Mouse (Mus musculus) left cerebral cortex, adult 18-20 months (tissue): ENCODE measurements around the gene Itm2b. TPM values are rescaled to one million over a fixed set of nuclear protein-coding genes. Genes with fewer than 3 reads are reported as not detected.

Experiments used
- DNase-seq, 2 experiments: peaks; one replicate each; pipeline ENCODE4 v3.0.0; 2021 to 2022; ENCODE audit warnings: low spot score in 2 of 2, mixed read lengths in 1 of 2
- long read RNA-seq, 2 experiments: library from polyadenylated mRNA; stranded (forward); transcript quantifications; one replicate each; pipeline ENCODE4 v2.0.0; 2021
- total RNA-seq, 2 experiments: library from RNA; stranded (reverse); gene quantifications; 2 replicates each; pipeline ENCODE4 v1.2.3; 2021

Itm2b gene
- 100 to 1,000 TPM; 780 to 834 TPM for total RNA-seq
- long read RNA-seq, experiment 1, transcript Itm2b-201 (6 exons, 1,796 nt) = major isoform, 1,273 of 1,312 reads
- long read RNA-seq, experiment 1, transcript Itm2b-202 (5 exons, 935 nt) = minor isoform, 12 of 1,312 reads
- long read RNA-seq, experiment 1, partial matches to known transcripts = 14 of 1,312 reads
- long read RNA-seq, experiment 1, other reads (novel, unspliced or antisense) = 13 of 1,312 reads
- long read RNA-seq, experiment 2, transcript Itm2b-201 (6 exons, 1,796 nt) = major isoform, 1,012 of 1,044 reads
- long read RNA-seq, experiment 2, transcript Itm2b-202 (5 exons, 935 nt) = minor isoform, 11 of 1,044 reads
- long read RNA-seq, experiment 2, partial matches to known transcripts = 15 of 1,044 reads
- long read RNA-seq, experiment 2, other reads (novel, unspliced or antisense) = 6 of 1,044 reads

DNA sequence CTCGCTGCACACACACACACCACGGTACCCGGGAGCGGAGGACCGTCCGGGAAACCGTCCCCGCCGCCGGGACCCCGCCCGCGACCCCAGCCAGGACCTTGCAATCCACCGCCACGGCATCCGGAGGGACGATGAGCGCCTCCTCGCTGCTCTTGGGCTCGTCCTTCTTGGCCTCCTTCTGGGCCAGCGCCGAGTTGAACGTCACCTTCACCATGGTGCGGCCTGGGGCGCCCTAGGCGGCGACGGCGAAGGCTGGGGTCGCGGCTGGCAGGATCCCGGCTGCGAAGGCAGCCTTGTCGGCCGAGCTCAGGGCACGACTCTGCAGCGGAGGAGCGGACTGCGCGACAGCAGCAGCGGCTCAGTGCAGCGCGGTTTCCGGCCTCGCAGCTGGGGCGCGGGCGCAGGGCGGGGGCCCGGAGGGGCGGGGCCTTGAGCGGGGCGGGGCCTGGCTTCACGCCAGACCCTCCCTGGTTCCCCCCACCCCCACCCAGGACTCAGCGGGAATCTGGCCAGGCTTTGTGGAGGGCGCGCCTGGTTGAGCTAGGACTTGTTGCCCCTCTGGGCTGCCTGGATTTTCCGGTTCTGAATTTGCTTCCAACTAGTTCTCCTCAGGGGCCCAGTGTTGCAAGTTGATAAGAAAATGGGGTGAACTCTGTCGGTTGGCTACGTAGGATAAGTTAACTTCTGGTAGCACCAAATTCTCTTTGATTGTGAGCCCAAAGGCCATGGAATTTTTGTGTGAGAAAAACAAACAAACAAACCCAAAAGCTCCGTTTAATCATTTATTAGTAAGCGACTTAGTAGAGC, at the start of gene Itm2b:
Itm2b (minus strand) TSS at position 377 of the 807 bp plus-strand sequence.
- peak; percentile 77 to 80 for DNase-seq

DNA sequence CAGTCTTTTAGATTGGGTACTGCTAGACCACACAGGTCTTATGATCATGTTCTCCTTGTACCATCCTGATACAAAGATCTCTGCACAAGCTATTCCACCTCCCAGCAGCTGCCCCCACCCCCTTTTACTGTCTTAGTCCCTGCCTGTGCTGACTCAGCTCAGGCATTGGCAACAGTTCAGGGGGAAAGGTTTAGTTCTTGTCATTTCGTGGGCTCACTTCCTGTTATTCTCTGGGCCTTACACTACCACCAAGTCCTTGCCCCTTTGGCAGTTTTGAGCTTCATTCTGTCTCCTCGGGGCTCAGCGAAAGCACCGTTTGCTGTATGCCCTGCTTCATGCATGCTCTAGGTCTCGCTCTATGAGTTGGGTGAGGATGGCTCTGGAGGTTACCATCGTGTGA, 48.4 kb upstream of the Itm2b start:
- DNase-seq = no peak

DNA sequence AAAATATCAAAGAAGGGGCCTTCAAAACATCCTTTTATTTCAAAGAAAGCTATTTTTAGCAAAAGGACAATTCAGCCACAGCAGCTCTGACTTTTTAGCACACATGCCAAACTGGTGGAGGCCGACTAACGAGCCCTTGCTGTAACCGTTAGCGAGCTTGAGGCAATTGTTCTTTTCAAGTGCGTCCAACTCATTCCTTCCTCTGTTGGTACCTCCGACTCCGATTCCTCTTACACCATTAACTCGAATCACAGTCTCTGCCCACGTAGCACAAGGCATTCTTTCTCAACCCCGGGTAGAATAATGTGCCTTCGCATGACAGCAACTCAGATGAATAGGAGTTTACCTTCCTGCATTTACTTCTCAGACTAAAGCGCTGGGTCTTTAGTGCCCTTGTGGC, 45.5 kb upstream of the Itm2b start:
- no peak for DNase-seq

DNA sequence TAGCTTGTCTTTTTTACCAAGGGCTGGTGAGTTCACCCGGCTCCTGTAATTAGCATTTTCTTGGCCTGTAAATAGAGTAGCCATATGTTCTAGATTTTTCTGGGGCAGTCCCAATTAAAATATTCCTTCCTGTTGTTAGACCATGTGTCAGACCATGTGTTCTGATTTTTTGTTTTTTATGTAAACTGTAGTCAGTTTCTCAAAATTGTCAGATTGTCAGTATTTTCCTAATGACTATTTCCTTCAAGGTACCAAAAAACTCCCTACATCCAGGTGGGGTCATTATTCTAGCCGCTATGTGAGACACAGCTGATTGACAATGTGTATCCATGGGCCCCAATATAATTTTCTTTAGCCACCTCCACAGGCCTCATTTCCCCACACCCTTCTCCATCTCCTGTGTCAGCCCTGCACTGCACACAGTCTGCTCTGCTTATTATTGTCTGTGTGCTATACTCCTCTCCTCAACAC, 40.5 kb upstream of the Itm2b start:
- no peak for DNase-seq

DNA sequence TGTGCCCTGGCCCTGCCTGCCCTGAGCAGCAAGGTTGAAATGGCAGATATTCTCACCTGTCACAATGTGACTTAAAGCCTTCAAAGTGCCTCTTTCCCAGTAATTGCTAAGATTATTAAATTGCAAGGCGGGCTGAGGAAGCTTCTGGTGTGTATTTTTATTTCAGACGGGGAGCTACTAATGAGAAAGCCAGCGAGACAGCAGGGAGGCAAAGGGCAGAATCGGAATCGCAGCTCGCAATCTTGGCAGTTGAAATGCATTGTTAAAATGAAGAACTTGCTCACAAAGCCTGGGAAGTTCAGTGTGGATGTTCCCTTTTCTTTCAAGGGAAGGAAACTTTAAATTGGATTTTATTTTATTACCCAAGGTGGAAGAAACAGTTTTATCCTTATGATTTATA, 39.9 kb upstream of the Itm2b start:
- DNase-seq = no peak

DNA sequence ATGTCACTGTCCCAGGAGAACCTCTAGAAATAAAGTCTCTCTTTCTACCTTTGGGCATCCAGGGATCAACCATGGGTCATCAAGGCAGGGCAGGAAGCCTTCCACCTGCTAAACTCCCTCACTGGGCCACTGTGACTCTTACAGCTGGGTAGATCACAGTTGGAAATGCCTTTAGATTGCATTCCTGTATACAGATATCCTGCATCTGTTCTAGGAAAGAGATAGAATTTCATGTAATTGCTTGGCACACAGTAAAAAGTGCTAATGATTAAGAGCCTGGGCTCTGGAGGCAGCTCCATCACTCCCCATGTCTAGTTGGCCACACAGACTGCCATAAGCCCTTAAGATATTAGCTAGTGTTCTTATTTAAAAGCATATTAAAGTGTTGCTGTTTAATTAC, 38.5 kb upstream of the Itm2b start:
- no peak for DNase-seq

DNA sequence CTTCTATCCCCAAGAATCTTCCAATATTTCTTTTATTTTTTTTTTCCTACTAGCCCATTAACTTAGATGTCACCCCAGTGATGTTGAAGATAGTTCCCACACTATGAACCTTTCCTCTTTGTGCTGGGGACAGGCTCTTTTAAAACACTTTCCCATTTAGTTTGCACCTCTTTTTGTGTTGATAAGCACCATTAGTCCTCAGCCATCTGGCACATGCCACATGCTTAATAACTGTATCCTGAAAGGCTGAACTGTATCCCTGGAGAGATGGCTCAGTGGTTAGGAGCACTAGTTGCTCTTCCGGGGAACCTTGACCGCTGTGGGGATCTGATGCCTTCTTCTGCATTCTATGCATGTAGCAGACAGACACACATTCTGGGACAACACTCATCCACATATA, 37.5 kb upstream of the Itm2b start:
- no peak for DNase-seq

DNA sequence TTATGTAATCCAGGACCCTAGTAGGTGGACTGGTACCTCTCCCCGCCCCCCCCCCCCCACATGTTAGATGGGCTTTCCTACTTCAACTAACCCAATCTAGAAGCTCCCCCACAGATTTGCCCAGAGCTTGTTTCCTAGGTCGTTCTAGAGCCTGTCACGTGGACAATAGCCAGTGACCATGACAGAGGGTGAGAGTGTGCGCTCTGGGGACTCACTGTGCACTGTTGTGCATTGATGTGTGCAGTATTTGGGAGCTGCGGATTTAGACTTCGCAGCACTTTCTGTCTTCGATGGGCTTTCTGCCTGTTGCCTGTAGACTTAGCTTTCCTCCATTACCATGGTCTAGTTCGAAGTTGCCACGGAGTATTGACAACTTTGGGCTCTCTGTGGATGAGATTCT, 36.5 kb upstream of the Itm2b start:
- no peak for DNase-seq

DNA sequence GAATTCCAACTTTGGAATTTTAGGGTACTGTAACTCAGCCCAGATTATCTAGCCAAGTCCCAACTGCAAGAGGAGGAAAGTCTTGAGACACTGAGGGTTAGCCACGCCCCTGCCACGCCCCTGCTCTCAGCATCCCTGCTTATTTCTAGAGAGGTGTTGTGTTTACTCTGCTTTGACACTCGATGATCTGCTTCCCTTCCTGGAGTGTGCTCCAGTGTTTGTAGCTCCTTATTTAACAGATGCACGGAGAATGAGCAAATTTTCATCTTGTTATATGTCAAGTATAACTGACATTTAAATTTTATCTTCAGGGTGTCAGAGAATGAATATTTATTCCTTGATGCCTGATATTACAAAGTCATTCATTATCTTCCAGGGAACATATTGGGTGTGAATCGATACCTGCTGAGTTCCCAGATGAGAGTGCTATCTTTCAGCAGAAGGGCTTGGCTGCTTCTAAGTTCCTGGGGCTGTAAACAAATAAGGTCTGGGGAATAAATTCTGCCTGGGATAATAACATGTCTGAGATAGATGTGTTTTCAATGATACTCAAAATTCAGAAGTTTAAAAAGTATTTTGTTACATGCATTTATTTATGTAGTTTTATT, 35.2 kb upstream of the Itm2b start:
- DNase-seq = no peak

DNA sequence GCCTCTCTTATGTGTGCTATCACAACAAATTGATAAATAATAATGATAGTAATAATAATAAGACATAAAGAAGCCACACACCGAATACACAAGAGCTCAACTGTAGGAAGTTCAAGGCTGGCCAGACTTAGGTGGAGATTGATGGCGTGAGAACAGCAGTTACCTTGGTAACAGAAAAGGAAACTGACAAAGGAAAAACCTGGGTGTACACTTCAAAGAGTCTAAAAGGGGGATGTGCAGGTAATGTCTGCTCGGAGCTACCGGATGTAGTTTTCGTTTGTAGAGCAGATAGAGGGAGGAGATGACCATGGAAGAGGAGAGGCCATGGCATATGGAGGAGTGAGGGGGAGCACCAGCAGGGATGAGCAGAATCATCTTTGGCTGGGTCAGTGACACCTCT, 31.4 kb upstream of the Itm2b start:
- DNase-seq = no peak

DNA sequence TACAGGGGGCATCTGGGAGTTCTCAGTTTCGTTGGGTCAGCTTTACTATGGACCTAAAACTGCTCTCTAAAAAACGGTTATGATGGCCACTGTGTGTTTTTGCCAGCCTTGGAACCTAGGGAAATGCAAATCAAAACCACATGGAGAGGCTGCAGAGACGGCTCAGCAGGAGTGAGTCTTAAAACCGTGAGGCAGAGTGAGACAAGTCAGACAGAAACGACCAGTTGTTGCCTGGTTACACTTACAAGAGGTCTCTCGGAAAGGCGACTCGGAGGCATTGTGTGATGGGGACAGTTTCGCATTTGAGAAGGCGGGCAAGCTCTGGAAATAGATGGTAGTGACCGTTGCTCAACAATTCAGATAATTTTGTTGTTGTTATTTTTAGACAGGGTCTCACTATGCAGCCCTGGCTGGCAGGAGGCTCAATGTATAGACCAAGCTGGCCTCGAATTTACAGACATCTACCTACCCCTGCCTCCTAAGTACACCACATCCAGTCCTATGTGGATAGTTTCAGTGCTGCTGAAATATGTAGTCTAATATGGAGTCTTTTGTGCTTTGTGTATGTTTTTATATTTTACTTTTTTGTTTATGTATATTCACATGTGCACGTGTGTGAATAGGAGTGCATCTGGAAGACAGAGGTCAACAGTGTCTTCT, 30.4 kb upstream of the Itm2b start:
- no peak for DNase-seq

DNA sequence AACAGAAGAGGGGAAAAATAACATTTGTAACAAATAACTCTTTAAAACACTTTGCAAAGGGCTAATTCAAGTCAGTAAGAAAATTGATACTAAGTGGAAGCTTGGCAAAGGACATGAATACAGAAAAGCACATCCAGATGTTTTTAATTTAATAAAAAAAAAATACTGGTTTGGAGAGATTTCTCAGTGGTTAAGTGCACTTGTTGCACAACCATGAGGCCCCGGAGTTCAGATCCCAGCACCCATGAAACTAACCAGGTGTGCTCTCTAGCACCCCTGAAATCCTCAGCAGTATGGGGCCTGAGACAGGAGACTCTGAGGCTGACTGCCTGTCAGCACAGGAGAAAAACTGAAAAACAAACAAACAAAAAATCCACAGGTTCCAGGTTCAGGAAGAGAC, 26.6 kb upstream of the Itm2b start:
- no peak for DNase-seq

DNA sequence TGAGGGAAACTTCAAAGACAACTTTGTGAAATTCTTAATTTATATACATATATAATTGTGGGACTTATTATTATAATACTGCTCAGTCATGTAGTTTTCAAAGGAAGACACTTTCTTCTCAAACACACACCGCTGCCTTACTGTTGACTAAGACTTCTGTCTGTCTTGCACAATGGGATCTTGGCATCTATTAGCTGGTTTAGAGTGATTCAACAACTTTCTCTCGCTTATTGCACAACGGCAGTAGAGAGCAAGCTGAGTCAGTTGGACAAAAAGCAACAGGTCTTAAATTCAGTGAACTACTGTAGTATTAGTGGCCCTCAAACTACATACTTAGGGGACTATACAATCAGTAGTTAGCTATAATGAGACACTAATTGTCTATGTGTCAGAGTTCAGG, 25.0 kb upstream of the Itm2b start:
- no peak for DNase-seq

DNA sequence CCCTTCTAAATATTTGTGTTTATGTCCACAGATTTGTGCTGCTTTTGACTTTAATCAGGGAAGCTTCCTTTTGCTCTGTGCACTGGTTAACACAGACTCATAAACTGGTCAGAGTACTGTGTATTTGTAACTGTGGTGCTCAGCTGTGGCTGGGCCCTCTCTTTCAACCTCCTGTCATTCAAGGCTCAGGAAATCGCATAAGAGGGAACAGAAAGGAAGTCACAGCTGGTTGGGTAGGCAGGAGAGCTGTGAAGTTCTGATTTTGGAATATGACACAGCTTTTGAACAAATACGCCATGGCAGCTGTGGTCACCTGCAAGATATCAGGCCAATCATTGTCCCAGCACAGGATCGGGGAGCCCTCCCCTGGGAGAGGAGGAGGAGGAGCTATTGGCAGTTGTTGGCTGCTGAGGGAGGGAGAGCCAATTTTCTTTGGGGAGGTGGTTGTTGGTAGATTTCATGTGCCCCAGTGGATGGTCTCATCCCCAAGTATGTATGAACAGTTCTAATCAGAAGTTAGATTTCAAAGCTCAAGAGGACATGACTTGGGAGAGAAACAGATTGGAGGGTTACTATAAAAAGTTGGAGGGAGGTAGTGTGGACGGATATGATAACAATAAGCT, 23.2 kb upstream of the Itm2b start:
- DNase-seq = no peak

DNA sequence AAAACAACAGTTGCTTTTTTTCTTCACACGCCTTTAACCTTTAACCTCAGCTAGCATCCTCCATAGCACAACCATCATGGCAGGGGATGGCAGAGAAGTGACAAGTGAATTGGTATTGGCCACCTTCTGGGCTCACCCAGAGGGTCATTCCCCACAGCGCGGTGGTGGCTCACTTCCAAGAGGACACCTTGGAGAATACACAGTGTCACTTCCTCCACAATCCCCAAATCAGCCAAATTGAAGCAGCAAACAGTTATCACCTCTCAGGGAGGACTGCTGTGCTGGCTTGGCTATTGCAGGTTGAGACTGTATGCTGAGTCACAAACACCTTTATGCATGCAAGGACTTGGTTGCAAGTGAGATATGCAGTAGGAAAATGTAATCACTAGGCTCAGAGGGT, 18.9 kb upstream of the Itm2b start:
- DNase-seq = no peak

DNA sequence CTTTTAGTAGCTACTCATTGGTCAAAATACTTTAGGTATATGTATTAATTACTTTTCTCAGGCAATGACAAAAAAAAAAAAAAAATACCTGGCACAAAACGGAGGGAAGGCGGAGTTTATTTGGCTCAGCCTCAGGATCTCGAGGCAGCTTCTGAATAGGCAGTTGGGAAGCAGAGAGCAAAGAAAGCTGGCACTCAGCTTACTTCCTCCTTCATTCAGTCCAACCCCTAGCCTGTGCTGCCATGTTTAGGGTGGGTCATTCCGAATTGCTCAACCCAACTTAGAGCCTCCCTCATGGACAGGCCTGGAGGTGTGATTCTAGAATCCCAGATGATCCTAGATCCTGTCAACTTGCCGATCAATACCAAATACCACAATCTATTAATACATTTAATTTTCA, 18.3 kb upstream of the Itm2b start:
- DNase-seq = no peak

DNA sequence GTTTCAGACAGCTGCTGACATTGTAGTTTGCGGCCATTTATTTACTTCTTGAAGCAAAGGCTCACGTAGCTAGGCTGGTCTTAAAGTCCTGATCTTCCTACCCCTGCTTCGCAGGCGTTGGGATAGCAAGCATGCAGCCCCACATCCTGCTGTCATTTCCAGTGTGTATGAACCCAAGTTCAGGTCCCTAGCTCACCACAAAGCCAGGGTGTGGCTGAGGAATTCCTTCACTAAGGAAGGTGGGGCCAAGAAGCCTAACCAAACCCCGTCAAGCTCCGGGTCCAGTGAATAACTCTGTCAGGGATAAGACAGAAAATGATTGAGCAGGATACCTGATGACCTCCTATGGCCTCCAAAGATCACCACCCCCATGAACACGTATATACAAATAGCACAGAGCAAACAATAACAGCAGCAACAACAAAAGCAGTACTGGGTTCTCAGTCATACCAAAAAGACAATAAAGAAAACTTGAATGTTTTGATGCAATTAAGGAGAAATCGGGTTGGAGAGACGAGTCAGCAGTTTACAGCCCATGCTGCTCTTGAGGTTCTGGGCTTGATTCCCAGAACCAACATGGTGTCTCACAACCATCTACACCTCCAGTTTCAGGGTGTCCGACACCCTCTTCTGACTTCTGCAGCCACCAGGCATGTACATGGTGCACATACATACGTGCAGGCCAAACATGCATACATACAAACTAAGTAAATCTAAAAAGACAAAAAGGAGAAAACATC, 17.4 kb upstream of the Itm2b start:
- no peak for DNase-seq

DNA sequence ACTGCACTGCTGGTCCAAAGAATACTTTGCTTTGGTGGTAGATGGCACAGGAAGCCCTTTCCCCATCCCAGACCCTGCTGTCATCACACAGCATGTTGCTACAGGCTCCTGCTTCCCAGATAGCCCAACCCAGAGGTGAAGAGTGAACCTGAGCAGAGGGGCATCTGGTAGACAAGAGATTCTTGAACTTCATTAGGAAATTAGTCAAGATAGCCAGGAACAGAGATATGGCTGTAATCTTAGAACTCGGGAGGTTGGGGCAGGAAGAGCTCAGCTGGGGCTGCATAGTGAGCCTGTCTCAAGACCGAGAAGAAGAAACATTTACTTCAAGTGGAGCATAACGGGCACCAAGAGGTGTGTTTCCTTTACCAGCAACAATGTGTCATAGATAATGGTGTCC, 16.3 kb upstream of the Itm2b start:
- DNase-seq = no peak

DNA sequence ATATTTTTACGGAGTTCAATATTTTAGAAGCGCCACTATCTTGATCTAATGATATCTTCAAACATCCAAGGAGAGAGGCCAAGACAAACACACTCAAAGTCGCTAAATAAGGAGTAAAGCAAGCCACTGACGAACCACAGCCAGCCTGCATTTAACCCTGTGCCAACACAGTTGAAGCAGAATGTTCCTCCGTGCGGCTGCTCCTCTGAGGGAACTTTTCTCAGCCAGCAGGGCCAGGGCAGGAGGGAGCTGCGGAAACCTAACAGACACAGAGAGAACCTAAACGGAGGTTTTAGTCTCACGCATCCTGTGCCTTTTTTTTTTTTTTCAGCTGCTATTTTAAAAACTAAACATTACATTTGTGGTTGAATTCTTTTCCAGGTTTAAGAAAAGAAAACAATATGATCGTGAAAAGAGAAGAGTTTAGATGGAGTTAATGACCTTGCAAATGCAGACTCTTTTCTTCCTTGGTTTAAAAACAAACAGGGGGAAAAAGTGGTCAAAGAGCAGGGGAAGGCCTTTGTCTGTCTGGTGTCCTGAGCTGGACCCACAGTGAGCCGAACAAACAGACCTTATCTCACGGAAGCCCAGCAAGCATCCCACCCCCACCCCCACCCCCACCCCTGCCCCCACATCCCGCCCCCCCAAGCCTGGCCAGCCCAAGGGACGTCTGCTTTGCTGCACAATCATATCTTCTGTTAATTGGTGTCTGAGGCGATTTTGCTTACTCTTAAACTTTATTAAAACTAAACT, 15.0 kb upstream of the Itm2b start:
- DNase-seq = no peak
